Mouse (Mus musculus): ENCODE measurements around the gene Map7d1. TPM values are rescaled to one million over a fixed set of nuclear protein-coding genes. Genes with fewer than 3 reads are reported as not detected.
A peak's percentile ranks its signal among the peaks of the same experiment; 100 is the strongest.

Map7d1 gene
- polyA plus RNA-seq, 1 experiment from 2014 or later, result 43.3 TPM

DNA sequence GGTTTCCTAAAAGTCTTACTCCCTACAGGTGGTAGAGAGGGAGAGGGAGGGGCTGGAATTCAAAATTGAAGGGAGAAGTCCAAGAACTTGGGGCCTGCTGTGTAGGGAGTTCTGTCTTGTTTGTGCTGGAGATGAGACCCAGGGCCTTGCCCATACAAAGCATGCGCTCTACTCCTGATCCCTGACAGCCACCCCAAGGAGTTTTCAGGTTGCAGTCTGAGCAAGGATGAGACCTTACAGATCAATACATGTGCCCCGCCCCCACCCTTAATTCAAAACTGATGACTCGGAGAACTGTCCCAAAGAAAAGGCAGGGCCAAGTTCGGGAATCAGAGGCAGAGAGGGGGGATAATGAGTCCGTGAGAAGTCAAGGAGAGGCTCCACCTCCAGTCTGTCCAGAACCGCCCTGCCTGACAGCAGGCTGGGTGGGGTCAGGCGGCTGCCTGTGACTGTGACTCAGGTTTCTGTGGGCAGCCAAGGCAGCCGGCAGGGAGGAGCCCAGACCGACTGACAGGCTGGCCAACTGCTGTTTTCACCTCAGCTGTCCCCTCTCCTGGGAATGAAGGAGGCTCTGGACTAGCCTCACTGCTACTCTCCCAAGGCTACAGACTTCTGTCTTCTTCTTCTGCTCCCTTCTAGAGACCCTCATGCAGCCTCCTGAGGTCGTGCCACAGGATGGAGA is 4.5 kb upstream of the Map7d1 start:
- no peaks in the 10 kb centered on the region for H3K27me3 ChIP-seq (ENCODE audit: control insufficient read depth, insufficient read depth, low read length)
- ATAC-seq (ENCODE audit: low FRiP score, low TSS enrichment), result peak; percentile 34
- no peaks in the 10 kb centered on the region for H3K36me3 ChIP-seq (ENCODE audit: control insufficient read depth, insufficient read depth, low read length)
- H3K9ac ChIP-seq (ENCODE audit: low read depth, low read length), result peak overlapping the region; percentile 51
- peak overlapping the region; percentile 93 for H3K27ac ChIP-seq (ENCODE audit: low read depth, low read length)
- no peak overlapping the region for H3K4me3 ChIP-seq (ENCODE audit: low read length)
- H3K4me1 ChIP-seq (ENCODE audit: control insufficient read depth, insufficient read depth, low read length), result peaks cover 44% of the 10 kb centered on the region
- WGBS, result 4% methylated on average over 10 of the region's 10 CpGs
- no peaks in the 10 kb centered on the region for H3K9me3 ChIP-seq (ENCODE audit: control insufficient read depth, low read length)
- H3K4me2 ChIP-seq (replicated peaks; ENCODE audit: low read depth, low read length), result peak overlapping the region; percentile 35

DNA sequence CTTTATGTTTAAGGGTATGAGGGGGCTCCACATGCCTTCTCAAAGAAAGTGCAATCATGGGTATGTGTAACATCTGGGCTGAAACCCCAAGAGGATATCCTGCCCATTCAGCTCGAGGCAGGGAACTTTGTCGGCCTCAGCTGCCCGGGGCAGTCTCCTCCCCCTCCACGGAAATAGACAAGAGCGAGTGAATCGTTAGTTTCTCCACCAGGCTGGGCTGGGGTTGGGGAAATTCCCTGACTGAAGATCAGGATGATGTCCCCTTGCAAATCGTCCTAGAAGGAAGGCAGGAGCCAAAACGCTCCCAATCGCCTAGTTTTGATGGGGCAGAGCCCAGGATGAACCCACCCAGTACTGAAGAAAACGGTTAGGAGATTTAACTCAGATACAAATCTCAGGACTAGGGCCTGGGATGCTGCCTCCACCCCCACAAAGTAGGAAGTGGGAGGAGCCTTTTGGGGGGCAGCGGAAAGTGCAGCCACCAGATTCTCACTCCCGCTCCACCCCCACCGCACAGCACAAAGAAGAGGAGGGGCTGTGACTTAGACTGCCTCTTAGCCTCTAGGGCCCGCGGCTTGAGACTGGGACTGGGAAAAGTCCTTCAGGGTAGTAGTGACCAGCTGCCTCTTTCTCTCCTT is 3.5 kb upstream of the Map7d1 start:
- Histone ChIP-seq H3K4me2 (replicated peaks; ENCODE audit: low read depth, low read length) (peak overlapping the region; percentile 35), H3K27ac (ENCODE audit: low read depth, low read length) (peak overlapping the region; percentile 93), H3K4me3 (ENCODE audit: low read length) (peak overlapping the region; percentile 11), H3K36me3 (ENCODE audit: control insufficient read depth, insufficient read depth, low read length) (no peaks in the 10 kb centered on the region), H3K27me3 (ENCODE audit: control insufficient read depth, insufficient read depth, low read length) (no peaks in the 10 kb centered on the region), H3K4me1 (ENCODE audit: control insufficient read depth, insufficient read depth, low read length) (peaks cover 47% of the 10 kb centered on the region), H3K9me3 (ENCODE audit: control insufficient read depth, low read length) (no peaks in the 10 kb centered on the region), H3K9ac (ENCODE audit: low read depth, low read length) (peak overlapping the region; percentile 51)
- ATAC-seq (ENCODE audit: low FRiP score, low TSS enrichment), result peak; percentile 32; the same call in 1 of the 2 replicates
- under 1% methylated on average over 15 of the region's 15 CpGs for WGBS

DNA sequence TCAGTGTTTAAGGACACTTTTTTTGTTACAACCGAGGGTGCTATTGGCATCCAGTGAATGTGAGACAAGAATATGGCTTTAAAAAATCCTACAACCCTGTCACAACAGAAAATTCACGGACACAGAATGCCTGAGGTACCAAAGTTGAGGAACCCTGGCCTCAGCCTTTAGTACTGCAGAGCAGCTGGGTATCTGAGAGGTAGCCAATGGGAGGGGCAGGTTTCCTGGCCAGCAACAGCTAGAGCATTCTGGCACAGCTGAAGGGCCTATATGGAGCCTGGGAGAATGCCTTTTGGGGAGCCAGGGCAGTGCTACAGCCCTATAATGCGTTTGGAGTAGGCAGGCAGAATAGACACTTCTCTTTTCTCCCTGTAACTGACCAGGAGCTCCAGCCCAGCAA is 2.9 kb upstream of the Map7d1 start:
- Histone ChIP-seq H3K9me3 (ENCODE audit: control insufficient read depth, low read length) (no peaks in the 10 kb centered on the region), H3K4me2 (replicated peaks; ENCODE audit: low read depth, low read length) (peak overlapping the region; percentile 35), H3K4me1 (ENCODE audit: control insufficient read depth, insufficient read depth, low read length) (peaks cover 52% of the 10 kb centered on the region), H3K4me3 (ENCODE audit: low read length) (no peak overlapping the region; the same call in 1 of the 2 replicates), H3K9ac (ENCODE audit: low read depth, low read length) (peak overlapping the region; percentile 51; the same call in 1 of the 2 replicates), H3K36me3 (ENCODE audit: control insufficient read depth, insufficient read depth, low read length) (no peaks in the 10 kb centered on the region), H3K27me3 (ENCODE audit: control insufficient read depth, insufficient read depth, low read length) (no peaks in the 10 kb centered on the region), H3K27ac (ENCODE audit: low read depth, low read length) (peak overlapping the region; percentile 93)
- no peak for ATAC-seq (ENCODE audit: low FRiP score, low TSS enrichment)
- WGBS, result 23% methylated on average over 3 of the region's 3 CpGs

DNA sequence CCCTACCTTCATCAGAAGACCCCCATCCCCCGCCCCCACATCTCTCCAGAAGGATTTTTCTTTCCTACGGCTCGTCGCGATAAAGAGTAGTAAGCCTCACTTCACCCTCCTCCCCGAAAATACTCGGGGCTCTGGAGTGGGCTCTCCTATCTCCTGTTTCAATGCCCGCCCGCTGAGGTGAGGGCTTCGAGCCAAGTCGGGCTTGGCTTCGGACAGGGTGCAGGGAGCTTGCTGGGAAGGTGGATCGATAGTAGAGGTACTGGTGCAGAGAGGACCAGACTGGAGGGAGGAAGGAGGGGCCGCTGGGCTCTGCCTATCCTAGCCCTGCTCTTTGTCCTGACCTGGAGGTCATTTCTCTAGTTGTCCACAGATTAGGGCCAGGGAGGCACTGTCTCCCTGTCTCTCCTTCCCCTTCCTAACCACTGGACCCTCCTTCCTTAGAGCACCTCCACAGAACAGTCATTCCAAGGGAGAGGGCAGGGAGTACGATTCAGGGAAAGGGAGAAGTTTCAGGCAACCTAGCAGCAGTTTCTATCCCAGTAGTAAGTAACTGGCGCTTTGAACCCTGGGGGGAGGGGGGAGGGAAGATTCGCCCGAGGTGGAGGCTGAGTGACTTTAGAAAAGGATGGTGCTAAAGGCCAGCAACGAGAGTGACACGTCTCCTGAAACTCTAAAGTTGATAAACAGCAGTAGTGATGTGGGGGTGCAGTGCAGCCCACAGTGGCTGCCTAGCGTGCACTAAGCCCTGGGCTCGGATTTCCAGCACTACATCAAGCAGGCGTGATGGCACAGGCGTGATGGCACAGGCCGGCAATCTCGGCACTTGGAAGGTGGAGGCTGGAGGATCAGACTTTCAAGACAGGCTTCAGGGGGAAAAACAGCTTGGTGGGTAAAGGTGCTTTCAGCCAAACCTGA is 1.1 kb upstream of the Map7d1 start:
- peak overlapping the region; percentile 89 for H3K27ac ChIP-seq (ENCODE audit: low read depth, low read length)
- WGBS, result 4% methylated on average over 26 of the region's 26 CpGs
- H3K9me3 ChIP-seq (ENCODE audit: control insufficient read depth, low read length), result no peaks in the 10 kb centered on the region
- H3K4me3 ChIP-seq (ENCODE audit: low read length), result peak overlapping the region; percentile 100
- H3K27me3 ChIP-seq (ENCODE audit: control insufficient read depth, insufficient read depth, low read length), result no peaks in the 10 kb centered on the region
- no peak for ATAC-seq (ENCODE audit: low FRiP score, low TSS enrichment)
- H3K4me1 ChIP-seq (ENCODE audit: control insufficient read depth, insufficient read depth, low read length), result peaks cover 60% of the 10 kb centered on the region
- H3K9ac ChIP-seq (ENCODE audit: low read depth, low read length), result peak overlapping the region; percentile 99
- no peaks in the 10 kb centered on the region for H3K36me3 ChIP-seq (ENCODE audit: control insufficient read depth, insufficient read depth, low read length)
- H3K4me2 ChIP-seq (replicated peaks; ENCODE audit: low read depth, low read length), result peak overlapping the region; percentile 86

DNA sequence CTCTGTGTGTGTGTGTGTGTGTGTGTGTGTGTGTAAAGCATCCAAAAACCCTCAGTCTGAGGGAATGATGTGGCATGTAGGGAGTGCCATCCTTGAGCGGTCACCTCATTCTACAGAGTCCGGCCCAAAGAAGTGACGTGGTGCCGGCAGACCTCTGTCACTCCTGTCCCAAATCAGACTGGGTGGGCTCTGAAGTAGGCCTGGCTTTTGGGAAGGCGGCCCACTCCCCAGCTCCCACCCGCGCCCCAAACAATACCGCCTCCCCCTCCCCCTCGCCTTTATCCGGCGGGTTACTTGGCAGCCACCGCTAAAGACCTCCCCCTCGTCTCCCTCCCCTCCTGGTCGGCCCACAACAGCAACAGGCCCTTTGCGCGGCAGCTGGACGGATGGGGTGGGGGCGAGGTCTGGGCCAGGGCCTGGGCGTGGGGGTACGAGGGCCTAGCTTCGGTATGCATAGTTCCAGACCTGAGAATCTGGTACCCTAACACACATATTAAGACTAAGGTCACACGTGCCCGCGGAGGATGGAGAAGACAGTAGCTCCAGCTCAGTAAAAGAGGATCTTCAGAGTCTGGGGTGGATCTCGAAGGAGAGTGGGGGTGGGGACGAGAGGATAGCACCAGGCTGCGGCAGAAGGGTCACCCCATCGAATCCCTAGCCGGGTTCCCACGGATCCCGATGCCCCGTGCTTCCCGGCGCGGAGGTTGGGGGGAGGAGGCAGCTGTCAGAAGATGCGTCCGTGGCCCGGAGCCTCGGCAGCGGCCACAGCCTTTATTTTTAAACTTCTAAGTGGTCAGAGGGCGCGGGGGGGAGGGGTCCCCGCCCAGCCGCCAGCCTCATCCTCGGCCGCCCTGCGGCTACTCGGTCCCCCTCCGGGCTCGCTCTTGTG is 786 bp downstream of the Map7d1 start:
- Histone ChIP-seq H3K9me3 (ENCODE audit: control insufficient read depth, low read length) (no peaks in the 10 kb centered on the region), H3K27me3 (ENCODE audit: control insufficient read depth, insufficient read depth, low read length) (no peaks in the 10 kb centered on the region), H3K36me3 (ENCODE audit: control insufficient read depth, insufficient read depth, low read length) (no peaks in the 10 kb centered on the region), H3K4me3 (ENCODE audit: low read length) (peak overlapping the region; percentile 100), H3K4me1 (ENCODE audit: control insufficient read depth, insufficient read depth, low read length) (peaks cover 58% of the 10 kb centered on the region), H3K4me2 (replicated peaks; ENCODE audit: low read depth, low read length) (peak overlapping the region; percentile 86), H3K9ac (ENCODE audit: low read depth, low read length) (peak overlapping the region; percentile 99), H3K27ac (ENCODE audit: low read depth, low read length) (peak overlapping the region; percentile 89)
- ATAC-seq (ENCODE audit: low FRiP score, low TSS enrichment), result no peak
- 1% methylated on average over 45 of the region's 50 CpGs for WGBS

DNA sequence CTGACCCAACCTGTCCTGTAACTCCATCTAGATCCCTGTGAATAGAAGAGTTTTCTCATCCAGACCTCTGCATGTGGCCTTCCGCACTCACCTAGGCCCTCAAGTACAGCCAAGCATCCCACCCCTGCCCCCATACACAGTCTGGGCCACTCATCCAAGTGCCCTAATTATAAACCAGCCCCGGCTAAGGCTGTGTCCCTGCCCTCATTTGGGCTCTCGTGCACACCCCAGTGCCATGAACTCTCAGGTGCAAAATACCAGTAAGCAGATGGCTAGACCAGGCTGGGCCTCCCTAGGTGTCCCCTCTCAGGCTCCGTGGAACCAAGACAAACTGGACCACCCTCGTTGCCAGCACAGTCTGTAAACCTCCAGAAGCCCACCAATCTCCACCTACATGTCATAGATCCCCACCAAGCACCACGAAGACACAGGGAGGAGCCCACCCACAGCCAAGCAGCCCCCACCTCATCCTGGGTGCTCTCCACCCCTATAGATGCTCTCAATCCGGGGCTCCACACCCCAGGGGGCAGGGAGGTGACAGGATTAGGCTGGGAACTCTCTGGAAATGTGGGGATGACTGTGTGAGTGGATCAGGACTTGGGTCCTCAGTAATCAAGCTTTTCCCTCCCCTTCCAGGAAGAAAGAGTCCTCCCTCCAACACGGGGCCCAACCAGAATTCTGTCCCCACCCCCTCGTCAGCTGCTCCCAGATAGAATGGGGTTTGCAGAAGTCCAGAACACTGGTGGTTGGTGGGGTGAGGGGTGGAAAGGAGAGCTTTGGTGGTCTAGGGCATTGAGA is 1.6 kb downstream of the Map7d1 start:
- Histone ChIP-seq H3K9me3 (ENCODE audit: control insufficient read depth, low read length) (no peaks in the 10 kb centered on the region), H3K27me3 (ENCODE audit: control insufficient read depth, insufficient read depth, low read length) (no peaks in the 10 kb centered on the region), H3K4me1 (ENCODE audit: control insufficient read depth, insufficient read depth, low read length) (peaks cover 55% of the 10 kb centered on the region), H3K27ac (ENCODE audit: low read depth, low read length) (peak overlapping the region; percentile 89; the same call in 1 of the 2 replicates), H3K4me2 (replicated peaks; ENCODE audit: low read depth, low read length) (peak overlapping the region; percentile 86), H3K4me3 (ENCODE audit: low read length) (peak overlapping the region; percentile 100), H3K36me3 (ENCODE audit: control insufficient read depth, insufficient read depth, low read length) (no peaks in the 10 kb centered on the region), H3K9ac (ENCODE audit: low read depth, low read length) (peak overlapping the region; percentile 99)
- no peak for ATAC-seq (ENCODE audit: low FRiP score, low TSS enrichment)
- WGBS, result 16% methylated on average over 9 of the region's 9 CpGs

DNA sequence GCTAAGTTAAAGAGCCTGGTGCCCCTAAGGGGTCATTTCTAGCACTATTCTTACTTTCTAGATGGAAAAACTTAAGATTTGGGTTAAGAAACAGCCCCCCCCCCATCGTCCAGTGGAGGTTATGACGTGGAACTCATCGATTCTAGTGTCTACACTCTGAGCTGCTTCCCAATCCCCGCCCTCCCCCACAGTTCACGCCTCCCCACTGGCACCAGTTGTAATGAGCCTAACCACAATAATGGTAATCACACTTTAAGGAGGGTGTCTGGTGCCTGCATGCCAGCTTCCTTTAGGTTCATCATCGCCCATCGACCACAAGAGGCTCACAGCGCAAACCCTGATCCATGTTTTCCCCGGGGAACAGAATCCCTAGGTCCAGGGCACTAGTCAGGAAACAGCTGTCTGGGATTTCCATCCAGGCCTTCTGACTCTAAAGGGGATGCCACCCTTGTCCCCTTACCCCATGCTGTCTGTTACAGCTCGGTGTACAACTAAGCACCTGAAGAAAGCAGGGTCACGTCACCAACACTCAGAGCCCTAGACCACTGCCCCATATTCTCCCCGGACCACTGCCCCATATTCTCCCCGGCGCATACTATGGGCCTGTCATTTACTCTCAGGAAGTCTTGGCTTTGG is 2.4 kb downstream of the Map7d1 start:
- ATAC-seq (ENCODE audit: low FRiP score, low TSS enrichment), result no peak
- Histone ChIP-seq H3K4me1 (ENCODE audit: control insufficient read depth, insufficient read depth, low read length) (peaks cover 49% of the 10 kb centered on the region), H3K27me3 (ENCODE audit: control insufficient read depth, insufficient read depth, low read length) (no peaks in the 10 kb centered on the region), H3K36me3 (ENCODE audit: control insufficient read depth, insufficient read depth, low read length) (no peaks in the 10 kb centered on the region), H3K9ac (ENCODE audit: low read depth, low read length) (peak overlapping the region; percentile 99; the same call in 1 of the 2 replicates), H3K4me2 (replicated peaks; ENCODE audit: low read depth, low read length) (peak overlapping the region; percentile 86), H3K9me3 (ENCODE audit: control insufficient read depth, low read length) (no peaks in the 10 kb centered on the region), H3K27ac (ENCODE audit: low read depth, low read length) (no peak overlapping the region), H3K4me3 (ENCODE audit: low read length) (peak overlapping the region; percentile 100)
- WGBS, result 62% methylated on average over 14 of the region's 14 CpGs

Data from kidney, embryonic 14.5 days (tissue).